Mouse (Mus musculus) frontal cortex, postnatal 36 days (tissue): Measurements from ENCODE around the gene Stkld1.
A peak's percentile ranks its signal among the peaks of the same experiment; 100 is the strongest.

Source experiments
- DNase-seq, 2 experiments: peaks; one replicate each; pipeline ENCODE4 v3.0.0; 2022; ENCODE audit warnings: low spot score in 2 of 2

The Stkld1 gene

GRCm38 (mm10) chr2:26915927-26916728, 17.7 kb upstream of the Stkld1 start, which contains the start of the genes Surf2 and Surf1:
TSS of gene Surf2 (plus strand) at chr2:26916367.
TSS of gene Surf1 (minus strand) at chr2:26916530.
- DNase-seq, result peak; percentile 86 to 91

- no peak for DNase-seq
These were observed 17.1 kb upstream of the Stkld1 start for GRCm38 (mm10) chr2:26916738-26917137.

- no peak for DNase-seq
These were observed 14.2 kb upstream of the Stkld1 start for GRCm38 (mm10) chr2:26919684-26920083.

- DNase-seq, result no peak
These were observed 13.5 kb upstream of the Stkld1 start for GRCm38 (mm10) chr2:26920190-26920855.

- DNase-seq, result no peak
These were observed 12.1 kb upstream of the Stkld1 start for GRCm38 (mm10) chr2:26921784-26922183.

GRCm38 (mm10) chr2:26927745-26928476, 5.9 kb upstream of the Stkld1 start:
- DNase-seq, result no peak

GRCm38 (mm10) chr2:26930390-26930789, 3.5 kb upstream of the Stkld1 start:
- peak; percentile 64 to 81 for DNase-seq

- DNase-seq, result peak in 1 of 2 experiments; percentile 33
These were observed 1.2 kb upstream of the Stkld1 start for GRCm38 (mm10) chr2:26932473-26933303.

GRCm38 (mm10) chr2:26935286-26935685, 1.4 kb downstream of the Stkld1 start:
- no peak for DNase-seq

- no peak for DNase-seq
These were observed 2.6 kb downstream of the Stkld1 start for GRCm38 (mm10) chr2:26936425-26936824.

- DNase-seq, result no peak
These were observed 7.7 kb downstream of the Stkld1 start for GRCm38 (mm10) chr2:26941539-26941938.

GRCm38 (mm10) chr2:26943253-26943652, 9.4 kb downstream of the Stkld1 start:
- no peak for DNase-seq

GRCm38 (mm10) chr2:26950411-26950810, 16.6 kb downstream of the Stkld1 start:
- DNase-seq, result no peak

- no peak for DNase-seq
These were observed 17.6 kb downstream of the Stkld1 start for GRCm38 (mm10) chr2:26951346-26951905.

GRCm38 (mm10) chr2:26952193-26952592, 18.3 kb downstream of the Stkld1 start:
- DNase-seq, result no peak

GRCm38 (mm10) chr2:26952866-26953265, 19.0 kb downstream of the Stkld1 start:
- no peak for DNase-seq

- no peak for DNase-seq
These were observed 21.0 kb downstream of the Stkld1 start for GRCm38 (mm10) chr2:26954735-26955395.

- DNase-seq, result no peak
These were observed 23.1 kb downstream of the Stkld1 start for GRCm38 (mm10) chr2:26956811-26957487.

- DNase-seq, result no peak
These were observed 23.6 kb downstream of the Stkld1 start for GRCm38 (mm10) chr2:26957488-26957859.

- DNase-seq, result no peak
These were observed 26.9 kb downstream of the Stkld1 start for GRCm38 (mm10) chr2:26960756-26961155.
